ENCODE assay signal across 8 mouse cellular contexts in genomic region chr2:174415731-174416310, GRCm38 (mm10). TPM values are rescaled to one million over a fixed set of nuclear protein-coding genes. Genes with fewer than 3 reads are reported as not detected.
DNase-seq lines count a peak whose midpoint lies in the region; ATAC-seq lines count a peak whose summit lies in the region.

Gene Nelfcd (plus strand): TSS chr2:174415804.

- no peaks in the 10 kb centered on the region for H3K36me3 ChIP-seq in forebrain, embryonic 11.5 days (ENCODE audit: control insufficient read depth, insufficient read depth, low read length)
- H3K36me3 ChIP-seq in heart, embryonic 16.5 days (ENCODE audit: control insufficient read depth, insufficient read depth), result no peaks in the 10 kb centered on the region
- H3K36me3 ChIP-seq in liver, embryonic 15.5 days (replicated peaks), result peaks cover 21% of the 10 kb centered on the region
- H3K36me3 ChIP-seq in neural tube, embryonic 12.5 days, result peaks cover 13% of the 10 kb centered on the region

- H3K4me2 ChIP-seq in forebrain, embryonic 11.5 days (ENCODE audit: low read depth, low read length, severe bottlenecking), result peak within 1 kb of the TSS; percentile 78
- peak within 1 kb of the TSS; percentile 87 for H3K4me2 ChIP-seq in heart, embryonic 16.5 days (ENCODE audit: low read depth, low read length)
- H3K4me2 ChIP-seq in liver, embryonic 15.5 days, result peak within 1 kb of the TSS; percentile 80
- peak within 1 kb of the TSS; percentile 83 for H3K4me2 ChIP-seq in neural tube, embryonic 12.5 days (replicated peaks)

- H3K9ac ChIP-seq in forebrain, embryonic 11.5 days (ENCODE audit: low read length), result peak within 1 kb of the TSS; percentile 93
- H3K9ac ChIP-seq in heart, embryonic 16.5 days (ENCODE audit: low read length), result peak within 1 kb of the TSS; percentile 89
- H3K9ac ChIP-seq in liver, embryonic 15.5 days, result peak within 1 kb of the TSS; percentile 93
- H3K9ac ChIP-seq in neural tube, embryonic 12.5 days, result peak within 1 kb of the TSS; percentile 82

- peak; percentile 97 for ATAC-seq in forebrain, embryonic 11.5 days (replicated peaks; ENCODE audit: low FRiP score)
- ATAC-seq in heart, embryonic 16.5 days (replicated peaks; ENCODE audit: extremely low read depth, insufficient read depth, low FRiP score), result peak; percentile 95
- ATAC-seq in liver, embryonic 15.5 days (ENCODE audit: insufficient read depth), result peak; percentile 93
- peak; percentile 94 for ATAC-seq in neural tube, embryonic 12.5 days (ENCODE audit: low FRiP score, low read depth)

- no peaks in the 10 kb centered on the region for H3K9me3 ChIP-seq in forebrain, embryonic 11.5 days (ENCODE audit: control insufficient read depth, low read length)
- no peaks in the 10 kb centered on the region for H3K9me3 ChIP-seq in heart, embryonic 16.5 days (replicated peaks; ENCODE audit: control insufficient read depth, low read length)
- no peaks in the 10 kb centered on the region for H3K9me3 ChIP-seq in liver, embryonic 15.5 days (replicated peaks)
- H3K9me3 ChIP-seq in neural tube, embryonic 12.5 days, result no peaks in the 10 kb centered on the region

- peaks cover 6% of the 10 kb centered on the region; the same call in 1 of the 2 replicates for H3K4me1 ChIP-seq in forebrain, embryonic 11.5 days (replicated peaks; ENCODE audit: control insufficient read depth, insufficient read depth, low read length)
- peaks cover 7% of the 10 kb centered on the region for H3K4me1 ChIP-seq in heart, embryonic 16.5 days (ENCODE audit: control insufficient read depth, insufficient read depth, low read length)
- peaks cover 23% of the 10 kb centered on the region for H3K4me1 ChIP-seq in liver, embryonic 15.5 days (replicated peaks)
- peaks cover 12% of the 10 kb centered on the region for H3K4me1 ChIP-seq in neural tube, embryonic 12.5 days

- H3K27ac ChIP-seq in forebrain, embryonic 11.5 days (ENCODE audit: low read depth, low read length), result no peak within 1 kb of the TSS
- H3K27ac ChIP-seq in heart, embryonic 16.5 days (ENCODE audit: low read length), result peak within 1 kb of the TSS; percentile 41; the same call in 1 of the 2 replicates
- peak within 1 kb of the TSS; percentile 82 for H3K27ac ChIP-seq in liver, embryonic 15.5 days (replicated peaks)
- H3K27ac ChIP-seq in neural tube, embryonic 12.5 days, result no peak within 1 kb of the TSS

- under 1% methylated on average over 40 of the region's 40 CpGs for WGBS in forebrain, embryonic 11.5 days
- under 1% methylated on average over 40 of the region's 40 CpGs for WGBS in heart, embryonic 16.5 days
- WGBS in liver, embryonic 15.5 days (ENCODE audit: insufficient replicate concordance), result under 1% methylated on average over 40 of the region's 40 CpGs
- WGBS in neural tube, embryonic 12.5 days, result under 1% methylated on average over 40 of the region's 40 CpGs

- no peaks in the 10 kb centered on the region for H3K27me3 ChIP-seq in forebrain, embryonic 11.5 days (ENCODE audit: control insufficient read depth, insufficient read depth, low read length)
- H3K27me3 ChIP-seq in heart, embryonic 16.5 days (ENCODE audit: control insufficient read depth, insufficient read depth, low read length), result no peaks in the 10 kb centered on the region
- H3K27me3 ChIP-seq in liver, embryonic 15.5 days, result no peaks in the 10 kb centered on the region; the same call in 1 of the 2 replicates
- no peaks in the 10 kb centered on the region for H3K27me3 ChIP-seq in neural tube, embryonic 12.5 days (replicated peaks)

- DNase-seq in CD8-positive naive resting alpha-beta T cell, adult 2 months (ENCODE audit: low read depth in 2 of 2, low spot score in 2 of 2), result peak; percentile 92 to 95
- DNase-seq in c-Kit-positive CD71-negative TER-119-negative erythroid progenitor cells, embryonic 14.5 days (ENCODE audit: low read depth), result peak; percentile 98
- DNase-seq in forebrain, embryonic 11.5 days (ENCODE audit: low spot score), result peak; percentile 97
- DNase-seq in kidney, postnatal 36 days, result peak; percentile 95 to 97
- DNase-seq in telencephalon, adult 2 months (ENCODE audit: low read depth, low spot score), result peak; percentile 78

- peak within 1 kb of the TSS; percentile 78 for H3K4me3 ChIP-seq in forebrain, embryonic 11.5 days (ENCODE audit: low read depth, low read length)
- H3K4me3 ChIP-seq in heart, embryonic 16.5 days (ENCODE audit: low read length), result peak within 1 kb of the TSS; percentile 83
- H3K4me3 ChIP-seq in liver, embryonic 15.5 days (replicated peaks), result peak within 1 kb of the TSS; percentile 92
- peak within 1 kb of the TSS; percentile 96 for H3K4me3 ChIP-seq in neural tube, embryonic 12.5 days

RNA-seq across cellular contexts. Expression of gene Nelfcd, which starts in this region (rescaled TPM):
- polyA plus RNA-seq in forebrain, embryonic 11.5 days (2014; fragmentation: Nextera tagmentation; extraction: Ambion mirVana), result 178 and 192 TPM in 2 replicates
- polyA plus RNA-seq in heart, embryonic 16.5 days (2015; fragmentation: Nextera tagmentation; extraction: Ambion mirVana), result 78.1 and 86.2 TPM in 2 replicates
- polyA plus RNA-seq in liver, embryonic 15.5 days (2015; fragmentation: Nextera tagmentation; extraction: Ambion mirVana), result 71.7 and 79.6 TPM in 2 replicates
- 138 and 140 TPM in 2 replicates for polyA plus RNA-seq in neural tube, embryonic 12.5 days (2016; fragmentation: Nextera tagmentation; extraction: Ambion mirVana)

Comparison
In these comparisons a context has a peak if more than half of its experiments do, and no peak if none do; other contexts are left out.
1. H3K27ac ChIP-seq: peak in heart, embryonic 16.5 days (single experiment) and liver, embryonic 15.5 days (single experiment); none in forebrain, embryonic 11.5 days (single experiment) and neural tube, embryonic 12.5 days (single experiment).
2. Peak in every context shown above with its lines, with median percentiles within 50 percentile points of each other: DNase-seq, ATAC-seq, H3K4me2 ChIP-seq, H3K4me3 ChIP-seq and H3K9ac ChIP-seq.